Mouse (Mus musculus) adrenal gland, postnatal 36 days (tissue): Measurements from ENCODE around the gene Olfr1280. TPM values are rescaled to one million over a fixed set of nuclear protein-coding genes. Genes with fewer than 3 reads are reported as not detected.
"Not testable (repeated sequence)": the region's sequence is repeated elsewhere in the genome, so short reads cannot be mapped to it uniquely, and the experiment has no call there.

Source experiments
- DNase-seq, 2 experiments: peaks; one replicate each; pipeline ENCODE4 v3.0.0; 2021; ENCODE audit warnings: mixed read lengths in 1 of 2
- long read RNA-seq, 2 experiments: library from polyadenylated mRNA; stranded (forward); transcript quantifications; one replicate each; pipeline ENCODE4 v2.0.0; 2021; ENCODE audit warnings: borderline sequencing depth in 2 of 2
- total RNA-seq, 2 experiments: library from RNA; stranded (reverse); gene quantifications; 2 replicates each; pipeline ENCODE4 v1.2.3; 2021

Olfr1280 gene
- total RNA-seq, result not detected
- long read RNA-seq, experiment 1, result 0 reads
- long read RNA-seq, experiment 2, result 0 reads

DNA sequence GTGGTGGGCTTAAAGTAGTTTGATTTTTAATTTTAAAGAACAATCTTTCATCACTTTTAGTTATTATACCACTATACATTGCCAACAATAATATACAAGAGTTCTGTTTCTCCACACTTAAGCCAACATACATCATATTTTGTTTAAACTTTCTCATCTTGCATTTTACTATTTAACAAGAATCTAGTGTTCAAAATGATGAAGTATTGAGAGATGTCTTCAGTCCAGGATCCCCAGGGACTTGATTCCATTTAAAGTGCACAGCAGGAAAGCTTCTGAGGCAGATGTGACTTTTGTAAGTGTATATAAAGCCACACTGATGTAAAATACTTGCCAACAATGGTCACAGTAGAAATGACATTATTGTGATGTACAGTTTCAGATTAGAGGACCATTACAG lies at the start of gene Olfr1280:
Olfr1280 (plus strand) TSS at position 301 of the 400 bp plus-strand sequence.
- no peak for DNase-seq

DNA sequence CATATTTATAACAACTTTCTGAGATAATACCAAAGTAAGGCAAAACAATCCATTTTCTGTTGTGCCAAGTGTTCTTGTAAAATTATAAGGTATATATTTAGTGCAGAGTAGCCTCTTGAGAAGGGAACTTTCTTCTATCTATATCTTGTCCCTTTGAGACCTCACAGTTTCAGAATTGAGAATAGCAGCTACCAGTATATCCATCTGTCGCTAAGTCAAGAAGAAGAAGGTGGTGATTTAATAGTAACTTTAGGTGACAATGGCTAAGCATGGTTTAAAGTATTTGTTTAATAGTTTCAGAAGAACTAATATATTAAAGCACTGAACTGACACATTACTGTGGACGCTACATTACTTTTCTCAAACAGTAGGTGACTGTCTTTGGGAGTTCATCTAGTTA lies 39.8 kb upstream of the Olfr1280 start, which contains the start of gene Olfr1277:
Olfr1277 (minus strand) TSS at position 101 of the 400 bp plus-strand sequence.
- DNase-seq, result no peak

DNA sequence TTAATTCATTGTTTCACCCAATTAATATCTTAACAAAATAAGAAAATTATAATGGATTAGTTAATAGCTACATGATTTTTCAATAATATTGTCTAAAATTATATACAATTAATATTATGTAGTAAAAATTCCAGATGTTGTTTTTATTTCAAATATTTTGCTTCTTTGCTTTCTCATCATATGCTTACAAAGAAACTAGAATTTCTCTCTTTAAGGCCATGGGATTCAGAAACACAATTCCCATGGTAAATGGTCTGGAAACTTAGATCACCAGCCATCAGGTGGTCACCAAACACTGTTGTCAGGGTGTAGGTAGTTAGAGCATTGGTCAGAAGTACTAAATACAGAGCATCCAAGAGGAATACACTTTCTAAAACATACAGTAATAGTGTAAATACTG lies 24.0 kb upstream of the Olfr1280 start, which contains the start of gene Olfr1278:
Olfr1278 (plus strand) TSS at position 301 of the 400 bp plus-strand sequence.
- DNase-seq, result no peak

DNA sequence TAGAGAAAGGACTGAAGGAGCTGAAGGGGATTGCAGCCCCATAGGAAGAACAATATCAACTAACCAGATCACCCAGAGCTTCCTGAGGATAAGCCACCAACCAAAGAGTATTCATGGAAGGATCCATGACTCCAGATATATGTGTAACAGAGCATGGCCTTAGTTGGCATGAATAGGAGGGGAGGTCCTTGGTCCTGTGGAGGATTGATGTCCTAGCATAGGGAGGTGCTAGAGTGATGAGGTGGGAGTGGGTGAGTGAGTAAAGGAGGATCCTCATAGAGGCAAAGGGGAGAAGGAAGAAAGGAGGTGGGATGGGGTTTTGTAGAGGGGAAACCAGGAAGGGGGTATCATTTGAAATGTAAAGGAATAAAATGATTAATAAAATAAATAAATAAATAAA lies 15.3 kb upstream of the Olfr1280 start:
- DNase-seq, result no peak

DNA sequence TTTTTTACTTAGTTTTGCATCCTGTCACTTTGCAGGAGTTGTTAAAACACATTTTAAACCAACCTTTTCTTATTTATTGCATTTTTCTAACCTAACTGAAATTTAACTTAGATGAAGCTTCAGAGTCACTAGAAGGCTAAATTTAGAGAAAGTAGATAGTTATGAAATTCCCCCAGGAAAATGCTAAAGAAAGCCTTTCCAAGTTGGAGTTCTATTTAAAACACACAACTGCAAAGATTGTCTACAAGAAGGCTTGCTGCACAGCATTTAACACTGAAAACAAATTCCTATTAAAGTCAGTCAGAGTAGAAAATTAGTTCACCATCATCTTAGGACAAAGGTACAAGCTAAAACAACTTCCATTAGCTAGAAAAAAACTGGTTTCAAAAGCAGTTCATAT lies 13.4 kb upstream of the Olfr1280 start, which contains the start of gene Olfr1279:
Olfr1279 (plus strand) TSS at position 262 of the 400 bp plus-strand sequence.
- DNase-seq, result no peak

DNA sequence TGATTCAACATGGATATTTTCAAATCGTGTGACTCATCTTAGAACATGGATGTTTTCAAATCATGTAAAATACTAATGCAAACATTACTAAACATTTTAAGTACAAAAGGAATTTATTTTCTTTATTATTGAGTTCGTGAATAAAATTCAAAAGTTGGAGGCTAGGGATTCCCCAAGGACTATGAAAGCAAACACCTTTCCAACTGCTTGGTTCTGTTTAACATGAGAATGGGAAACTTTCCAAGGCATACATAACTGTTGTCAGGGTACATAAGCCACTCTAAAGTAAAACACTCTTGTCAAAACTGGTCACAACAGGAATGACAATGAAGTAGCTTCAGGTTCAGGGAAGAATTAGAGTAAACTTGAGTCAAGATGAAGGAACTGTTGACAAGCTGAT lies 12.4 kb downstream of the Olfr1280 start, which contains the start of gene Olfr1281:
Olfr1281 (plus strand) TSS at position 301 of the 400 bp plus-strand sequence.
- DNase-seq, result no peak

DNA sequence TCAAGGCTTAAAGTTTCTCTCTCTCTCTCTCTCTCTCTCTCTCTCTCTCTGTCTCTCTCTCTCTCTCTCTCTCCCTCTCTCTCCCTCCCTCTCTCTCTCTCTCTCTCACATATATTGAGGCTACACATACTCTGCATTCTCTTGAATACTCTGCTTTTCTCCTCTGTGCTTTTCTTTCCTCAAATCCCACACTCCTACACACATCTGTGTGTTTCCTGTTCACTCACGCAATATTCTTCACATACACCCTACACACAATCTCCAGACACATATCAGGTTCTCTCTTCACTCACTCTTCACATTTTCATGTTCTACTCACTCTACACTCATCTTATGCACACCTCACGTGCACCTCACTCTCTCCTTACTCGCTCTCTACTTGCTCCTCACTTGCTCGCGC lies 19.9 kb downstream of the Olfr1280 start:
- DNase-seq, result not testable (repeated sequence)

DNA sequence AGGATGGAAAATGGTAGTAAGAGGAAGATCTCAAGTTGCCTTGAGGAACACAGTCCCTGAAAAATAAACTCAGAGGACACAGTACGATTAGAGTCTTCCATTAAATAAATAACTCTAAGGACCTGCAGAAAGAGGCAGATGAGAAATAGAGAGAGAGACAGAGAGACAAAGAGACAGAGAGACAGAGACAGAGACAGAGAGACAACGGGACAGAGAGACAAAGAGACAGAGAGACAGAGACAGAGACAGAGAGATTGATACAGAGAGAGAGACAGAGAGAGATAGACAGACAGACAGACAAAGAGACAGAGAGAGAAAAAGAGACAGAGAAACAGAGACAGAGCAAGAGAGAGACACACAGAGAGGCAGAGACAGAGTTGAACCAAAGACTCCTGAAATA lies 22.2 kb downstream of the Olfr1280 start, which contains the start of gene Olfr1282:
Olfr1282 (minus strand) TSS at position 101 of the 400 bp plus-strand sequence.
- DNase-seq, result no peak

DNA sequence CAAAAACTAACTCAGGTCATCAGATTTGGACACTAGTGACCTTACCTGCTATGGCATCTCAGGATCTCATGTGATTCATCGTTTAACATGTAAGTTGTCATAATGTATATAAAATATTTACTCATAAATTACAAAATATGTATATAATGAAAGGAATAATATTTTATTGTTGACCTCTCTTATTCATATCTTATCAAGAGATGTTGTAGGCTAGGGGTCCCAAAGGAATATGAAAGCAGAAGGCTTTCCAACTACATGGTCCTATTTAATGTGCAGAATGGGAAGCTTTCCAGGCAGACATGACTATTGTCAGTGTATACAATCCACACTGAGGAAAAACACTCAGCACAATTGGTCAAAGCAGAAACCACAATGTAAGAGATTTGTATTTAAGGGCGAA lies 52.7 kb downstream of the Olfr1280 start, which contains the start of gene Olfr1283:
Olfr1283 (plus strand) TSS at position 301 of the 400 bp plus-strand sequence.
- no peak for DNase-seq

DNA sequence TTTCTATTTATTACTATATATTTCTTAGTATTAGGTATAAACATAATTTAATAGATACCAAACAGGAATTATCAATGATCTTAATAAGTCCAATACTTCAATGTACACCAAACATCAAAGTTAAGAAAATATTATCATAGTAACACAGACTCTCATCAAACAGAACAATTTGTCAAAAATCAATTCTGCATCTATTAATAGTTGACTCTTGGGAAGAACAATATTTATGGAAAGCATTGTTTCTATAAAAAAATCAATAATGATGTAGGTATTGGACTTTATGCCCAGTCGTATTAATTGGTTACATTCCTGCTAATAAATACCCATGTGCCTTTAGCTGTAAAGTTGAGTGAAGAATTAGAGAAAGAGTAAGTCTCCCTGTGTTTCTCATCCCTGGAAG lies 61.4 kb downstream of the Olfr1280 start, which contains the start of gene Olfr1284:
Olfr1284 (plus strand) TSS at position 301 of the 400 bp plus-strand sequence.
- DNase-seq, result no peak

Other genes starting within 250 kb of the Olfr1280 start
- gene Gm13941, start 208.0 kb upstream of the Olfr1280 start, total RNA-seq, result not detected
- not detected for gene Gm15130, start 161.1 kb upstream of the Olfr1280 start, total RNA-seq
- not detected for gene 4930430A15Rik, start 84.4 kb upstream of the Olfr1280 start, total RNA-seq
- gene Olfr1275, start 78.7 kb upstream of the Olfr1280 start, total RNA-seq, result not detected
- not detected for gene Olfr1276, start 59.5 kb upstream of the Olfr1280 start, total RNA-seq
- gene Olfr1277, start 39.9 kb upstream of the Olfr1280 start, total RNA-seq, result not detected
- not detected for gene Olfr1278, start 23.9 kb upstream of the Olfr1280 start, total RNA-seq
- not detected for gene Olfr1279, start 13.4 kb upstream of the Olfr1280 start, total RNA-seq
- not detected for gene Olfr1281, start 12.5 kb downstream of the Olfr1280 start, total RNA-seq
- gene Olfr1282, start 22.1 kb downstream of the Olfr1280 start, total RNA-seq, result not detected
- gene Olfr1283, start 52.8 kb downstream of the Olfr1280 start, total RNA-seq, result not detected
- gene Olfr1284, start 61.5 kb downstream of the Olfr1280 start, total RNA-seq, result not detected
- gene Olfr1286, start 109.1 kb downstream of the Olfr1280 start, total RNA-seq, result not detected
- gene Olfr1287, start 135.1 kb downstream of the Olfr1280 start, total RNA-seq, result not detected
- gene Olfr1288, start 160.1 kb downstream of the Olfr1280 start, total RNA-seq, result not detected
- not detected for gene Olfr1289, start 166.8 kb downstream of the Olfr1280 start, total RNA-seq
- not detected for gene Olfr1290, start 179.8 kb downstream of the Olfr1280 start, total RNA-seq
- not detected for gene Olfr1291-ps1, start 183.2 kb downstream of the Olfr1280 start, total RNA-seq
- not detected for gene Olfr1293-ps, start 211.2 kb downstream of the Olfr1280 start, total RNA-seq
- not detected for gene Olfr1294, start 226.3 kb downstream of the Olfr1280 start, total RNA-seq